Mouse (Mus musculus) layer of hippocampus, adult 9-11 months (tissue): ENCODE data around the gene Setdb1.

Experiments
- DNase-seq: peaks from one replicate; pipeline ENCODE4 v3.0.0; 2022

Gene Setdb1

GRCm38 (mm10) chr3:95290156-95290555, 66.8 kb downstream of the Setdb1 start:
- DNase-seq: no peak

DNA sequence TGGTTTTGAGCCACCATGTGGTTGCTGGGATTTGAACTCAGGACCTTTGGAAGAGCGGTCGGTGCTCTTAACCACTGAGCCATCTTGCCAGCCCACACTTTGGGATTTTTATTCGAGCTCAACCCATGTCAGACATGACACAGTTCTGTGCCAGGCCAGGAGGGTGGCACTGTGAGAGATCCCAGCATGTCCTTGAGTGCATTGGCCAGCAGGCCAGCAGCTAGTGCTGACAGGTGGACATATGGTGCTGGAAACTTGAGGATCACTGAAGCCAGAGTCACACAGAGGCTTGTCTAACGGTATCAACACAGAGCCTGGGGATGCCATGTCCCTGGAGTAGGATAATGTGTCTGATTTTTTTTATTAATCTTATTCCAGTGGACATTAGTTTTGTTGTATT, 67.6 kb downstream of the Setdb1 start:
- DNase-seq: no peak

DNA sequence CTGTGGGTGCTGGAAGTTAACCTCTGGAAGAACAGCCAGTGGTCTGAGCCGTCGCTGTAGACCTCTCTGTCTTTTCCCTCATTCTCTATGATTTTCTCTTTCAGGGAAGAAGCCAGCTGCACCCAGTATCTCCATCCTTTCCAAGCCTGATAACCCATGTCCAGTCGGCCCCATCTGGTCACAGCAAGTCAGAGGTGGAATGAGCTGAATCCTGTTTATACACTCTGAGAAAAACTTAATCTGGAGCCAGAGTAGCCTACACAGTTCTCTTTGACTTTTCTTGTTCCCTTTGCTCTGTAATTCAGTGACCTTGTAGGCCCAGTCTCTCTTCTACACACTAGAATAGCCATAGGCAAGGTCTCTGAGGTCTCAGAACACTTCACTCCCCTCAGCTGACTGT, 69.5 kb downstream of the Setdb1 start:
- DNase-seq: no peak

GRCm38 (mm10) chr3:95286510-95286909, 70.5 kb downstream of the Setdb1 start:
- DNase-seq: no peak

DNA sequence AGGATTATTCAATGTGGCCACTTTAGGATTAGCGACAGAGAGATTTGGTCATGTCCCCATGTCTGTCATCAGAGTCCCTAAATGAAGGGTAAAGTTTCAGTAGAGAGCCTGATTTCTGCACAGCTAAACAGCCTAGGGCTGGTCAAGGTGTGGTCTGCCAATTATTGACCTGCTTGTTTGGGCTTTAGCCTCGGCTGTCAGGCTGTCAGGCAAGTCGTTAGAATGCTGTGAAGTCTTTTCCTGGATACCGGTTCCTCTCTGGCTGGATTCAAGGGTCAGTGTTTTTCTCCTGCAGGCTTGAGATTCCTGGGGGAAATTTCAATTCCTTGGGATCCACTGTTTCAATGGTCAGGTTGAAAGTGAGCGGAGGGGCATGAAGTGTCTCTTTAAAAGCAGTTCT, 71.0 kb downstream of the Setdb1 start:
- DNase-seq: no peak

- no peak for DNase-seq
Measured at GRCm38 (mm10) chr3:95285390-95285789, 71.6 kb downstream of the Setdb1 start.

GRCm38 (mm10) chr3:95284501-95285281, 72.3 kb downstream of the Setdb1 start:
- no peak for DNase-seq

DNA sequence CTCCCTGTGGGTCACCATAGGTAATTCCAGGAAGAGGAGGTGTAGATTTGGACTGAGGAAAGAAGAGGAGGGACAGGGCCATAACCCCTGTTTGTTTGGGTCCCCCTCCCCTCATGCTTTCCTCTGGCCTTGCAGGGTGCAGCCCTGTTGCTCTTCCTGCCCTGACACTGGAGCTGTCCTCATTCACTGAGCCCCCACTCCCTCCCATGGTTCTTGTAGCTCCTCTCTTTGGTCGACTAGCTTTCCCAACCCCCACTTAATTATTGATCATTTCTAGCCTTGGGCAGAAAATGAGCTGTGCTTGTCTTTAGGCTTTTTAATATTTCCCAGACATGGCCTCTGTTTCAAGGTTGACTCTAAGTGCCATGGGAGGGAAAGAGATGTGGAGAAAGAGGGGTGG, 72.9 kb downstream of the Setdb1 start:
- DNase-seq: no peak

- no peak for DNase-seq
Measured at GRCm38 (mm10) chr3:95283589-95283941, 73.4 kb downstream of the Setdb1 start.

- DNase-seq: peak; percentile 72
Measured at GRCm38 (mm10) chr3:95282865-95283588, 74.0 kb downstream of the Setdb1 start.

DNA sequence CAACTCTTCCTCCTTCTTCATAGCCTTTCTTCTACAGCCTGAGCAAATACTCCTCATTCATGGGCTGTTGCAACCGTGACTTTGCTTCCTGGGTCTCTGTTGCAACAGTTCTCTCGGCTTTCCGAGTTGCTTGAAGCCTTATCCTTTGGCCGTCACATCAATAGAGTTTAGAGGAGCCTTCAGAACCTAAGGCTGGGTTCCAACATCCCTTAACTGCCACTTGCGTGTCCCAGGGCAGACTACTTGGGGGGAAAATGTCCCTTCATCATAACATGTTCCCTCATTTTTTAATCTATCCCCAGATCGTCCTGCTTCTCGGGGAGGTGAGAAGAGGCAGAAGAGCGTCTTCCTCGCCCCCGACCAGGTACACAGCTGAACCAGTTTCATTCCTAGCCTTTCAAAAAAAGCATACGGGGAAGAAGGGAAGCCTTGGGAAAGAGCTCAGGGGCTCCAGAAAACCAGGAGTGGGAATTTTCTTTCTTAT, 74.6 kb downstream of the Setdb1 start:
- DNase-seq: peak; percentile 44

GRCm38 (mm10) chr3:95281216-95282126, 75.5 kb downstream of the Setdb1 start, which contains the start of the genes Mindy1 and Prune1:
TSS of gene Mindy1 (plus strand) at chr3:95281345.
TSS of gene Prune1 (minus strand) at chr3:95282076.
- DNase-seq: peak; percentile 99

GRCm38 (mm10) chr3:95280747-95281146, 76.3 kb downstream of the Setdb1 start:
- no peak for DNase-seq

GRCm38 (mm10) chr3:95277149-95277551, 79.9 kb downstream of the Setdb1 start:
- DNase-seq: no peak

- DNase-seq: no peak
Measured at GRCm38 (mm10) chr3:95276428-95276934, 80.5 kb downstream of the Setdb1 start.

- no peak for DNase-seq
Measured at GRCm38 (mm10) chr3:95275161-95275560, 81.8 kb downstream of the Setdb1 start.

DNA sequence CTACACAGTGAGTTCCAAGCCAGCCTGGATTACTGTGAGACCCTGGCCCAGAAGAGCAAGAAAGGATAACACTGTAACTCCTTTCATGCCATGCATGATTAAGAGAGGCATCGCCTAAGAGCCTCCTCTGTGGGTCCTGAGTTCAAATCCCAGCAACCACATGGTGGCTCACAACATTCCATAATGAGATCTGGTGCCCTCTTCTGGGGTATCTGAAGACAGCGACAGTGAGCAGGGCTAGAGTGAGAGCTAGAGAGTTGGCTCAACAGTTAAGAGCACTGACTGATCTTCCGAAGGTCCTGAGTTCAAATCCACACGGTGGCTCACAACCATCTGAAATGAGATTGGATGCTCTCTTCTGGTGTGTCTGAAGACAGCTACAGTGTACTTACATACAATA, 82.5 kb downstream of the Setdb1 start:
- no peak for DNase-seq
